Mouse (Mus musculus) forebrain, embryonic 11.5 days (tissue): ENCODE results near the gene Fam102a. TPM values are rescaled to one million over a fixed set of nuclear protein-coding genes. Genes with fewer than 3 reads are reported as not detected.

Experiments used
- ATAC-seq: fragments of 200-750 bp; cut with Nextera tagmentation; replicated peaks from 2 replicates; pipeline ENCODE4 v1.8.0; 2017; ENCODE audit warnings: moderate TSS enrichment; ENCODE audit not compliant: low FRiP score
- DNase-seq: peaks from one replicate; pipeline ENCODE4 v3.0.0-alpha.2; 2017; ENCODE audit warnings: low spot score
- H3K27ac ChIP-seq: fragments of 300-500 bp; sonication (generic); 2 replicates; pipeline ENCODE4 v1.5.1; 2014; ENCODE audit warnings: low read depth, low read length
- H3K27me3 ChIP-seq: fragments of 300-500 bp; sonication (generic); 2 replicates; pipeline ENCODE4 v1.6.1; 2014; ENCODE audit warnings: mild to moderate bottlenecking, low read length, mixed read lengths; ENCODE audit not compliant: control insufficient read depth, insufficient read depth
- H3K36me3 ChIP-seq: fragments of 300-500 bp; sonication (generic); 2 replicates; pipeline ENCODE4 v1.6.1; 2014; ENCODE audit warnings: mild to moderate bottlenecking, low read length, moderate library complexity, mixed read lengths; ENCODE audit not compliant: control insufficient read depth, insufficient read depth
- H3K4me1 ChIP-seq: fragments of 300-500 bp; sonication (generic); replicated peaks from 2 replicates; pipeline ENCODE4 v1.6.1; 2014; ENCODE audit warnings: low read length, mixed read lengths; ENCODE audit not compliant: control insufficient read depth, insufficient read depth
- H3K4me2 ChIP-seq: fragments of 300-500 bp; sonication (generic); 2 replicates; pipeline ENCODE4 v1.6.1; 2014; ENCODE audit warnings: low read depth, mild to moderate bottlenecking, low read length, moderate library complexity, mixed read lengths; ENCODE audit not compliant: severe bottlenecking
- H3K4me3 ChIP-seq: fragments of 300-500 bp; sonication (generic); 2 replicates; pipeline ENCODE4 v1.5.1; 2014; ENCODE audit warnings: low read depth, low read length
- H3K9ac ChIP-seq: fragments of 300-500 bp; sonication (generic); 2 replicates; pipeline ENCODE4 v1.6.1; 2014; ENCODE audit warnings: low read length
- H3K9me3 ChIP-seq: fragments of 300-500 bp; sonication (generic); 2 replicates; pipeline ENCODE4 v1.6.1; 2016; ENCODE audit warnings: low read length, mixed read lengths; ENCODE audit not compliant: control insufficient read depth
- WGBS: fragments of 180-500 bp; shearing (Covaris S2); extraction: QIAGEN DNeasy Blood & Tissue Kit; methylation state at CpG from one replicate; pipeline ENCODE4 v1.1.7; 2014; 5-methylcytosine and 5-hydroxymethylcytosine counted together
- polyA plus RNA-seq: library from polyadenylated mRNA; unstranded; fragments of >200 nt; fragmentation: Nextera tagmentation; extraction: Ambion mirVana; gene quantifications from 2 replicates; pipeline ENCODE4 v1.2.1, GENCODE M21; 2014

Gene Fam102a
- polyA plus RNA-seq, 1 experiment from 2014 or later: 10.6 TPM

DNA sequence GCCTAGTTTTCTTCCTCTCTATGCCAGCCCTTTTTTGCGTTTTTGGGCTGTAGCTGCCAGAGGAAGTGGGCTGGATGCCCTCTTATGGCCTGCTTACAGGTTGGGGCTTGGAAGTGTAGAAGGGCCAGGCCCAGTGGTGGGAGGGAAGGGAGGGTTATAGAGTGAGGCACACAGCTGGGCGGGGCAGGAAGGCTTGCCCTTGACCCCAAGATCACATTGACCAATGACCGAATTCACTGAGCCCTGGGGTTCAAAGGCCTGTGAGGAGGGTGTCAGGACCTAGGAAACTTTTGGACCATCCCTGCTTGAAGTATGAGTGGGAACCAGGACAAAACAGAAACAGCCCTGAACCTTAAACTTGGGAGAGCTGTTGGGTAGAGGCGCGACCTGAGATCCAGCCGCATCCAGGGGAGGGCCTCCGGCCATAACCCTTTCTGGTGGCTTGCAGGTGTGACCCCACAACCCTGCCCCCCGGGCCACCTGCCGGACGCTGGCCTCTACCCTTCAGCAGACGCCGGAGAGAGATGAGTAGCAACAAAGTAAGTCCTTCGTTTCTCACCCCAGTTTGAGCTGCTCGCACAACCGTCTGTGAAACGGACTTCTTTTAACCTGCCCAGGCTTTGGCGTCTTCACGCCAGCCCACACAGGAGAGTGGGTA lies 73.8 kb downstream of the Fam102a start:
- peak overlapping the region; percentile 43; the same call in 1 of the 2 replicates for H3K4me2 ChIP-seq
- DNase-seq: no peak
- H3K9me3 ChIP-seq: no peaks in the 10 kb centered on the region
- WGBS: 38% methylated on average over 18 of the region's 18 CpGs
- H3K36me3 ChIP-seq: no peaks in the 10 kb centered on the region
- no peak overlapping the region for H3K9ac ChIP-seq
- H3K27ac ChIP-seq: no peak overlapping the region
- H3K4me3 ChIP-seq: peak overlapping the region; percentile 16; the same call in 1 of the 2 replicates
- no peak for ATAC-seq
- peaks cover 10% of the 10 kb centered on the region; the same call in 1 of the 2 replicates for H3K4me1 ChIP-seq
- H3K27me3 ChIP-seq: peaks cover 2% of the 10 kb centered on the region; the same call in 1 of the 2 replicates

DNA sequence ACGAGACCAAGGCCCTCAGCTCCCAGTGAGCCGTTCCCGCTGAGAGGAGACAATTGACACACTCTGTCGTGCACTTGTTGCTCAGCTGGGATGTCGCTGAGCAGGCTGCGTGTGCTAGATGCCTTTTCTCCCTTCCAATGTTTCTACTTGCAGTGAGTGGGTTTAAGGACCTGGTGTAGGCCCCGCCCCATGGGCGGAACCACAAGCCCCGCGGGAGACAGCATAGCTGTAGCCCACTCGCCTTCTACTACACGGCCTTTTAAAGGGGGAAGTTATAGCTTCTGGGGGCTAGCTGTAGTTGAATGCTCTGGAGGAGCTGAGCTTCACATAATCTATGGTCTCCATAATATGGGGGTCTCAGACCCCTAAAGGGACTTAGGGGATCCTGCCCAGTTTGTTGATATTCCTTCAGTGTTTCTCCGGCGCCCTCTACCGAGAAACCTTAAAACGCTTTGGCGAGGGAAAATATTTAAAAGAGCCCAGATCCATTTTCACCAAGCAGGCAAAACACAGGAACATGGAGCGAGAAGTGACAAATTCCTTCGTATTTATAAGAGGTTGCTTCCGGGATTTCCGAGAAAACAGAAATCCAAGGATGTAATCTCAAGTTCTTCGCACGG lies 75.6 kb downstream of the Fam102a start:
- Histone ChIP-seq H3K4me3 (peak overlapping the region; percentile 28), H3K36me3 (no peaks in the 10 kb centered on the region), H3K9me3 (no peaks in the 10 kb centered on the region), H3K27me3 (peaks cover 2% of the 10 kb centered on the region; the same call in 1 of the 2 replicates), H3K27ac (no peak overlapping the region), H3K4me1 (peaks cover 10% of the 10 kb centered on the region; the same call in 1 of the 2 replicates), H3K9ac (0 out of 2 replicates have a peak overlapping the region, but pooled peaks have one; percentile 4), H3K4me2 (peak overlapping the region; percentile 58)
- ATAC-seq (no peak), DNase-seq (peak; percentile 72)
- 18% methylated on average over 23 of the region's 23 CpGs for WGBS

DNA sequence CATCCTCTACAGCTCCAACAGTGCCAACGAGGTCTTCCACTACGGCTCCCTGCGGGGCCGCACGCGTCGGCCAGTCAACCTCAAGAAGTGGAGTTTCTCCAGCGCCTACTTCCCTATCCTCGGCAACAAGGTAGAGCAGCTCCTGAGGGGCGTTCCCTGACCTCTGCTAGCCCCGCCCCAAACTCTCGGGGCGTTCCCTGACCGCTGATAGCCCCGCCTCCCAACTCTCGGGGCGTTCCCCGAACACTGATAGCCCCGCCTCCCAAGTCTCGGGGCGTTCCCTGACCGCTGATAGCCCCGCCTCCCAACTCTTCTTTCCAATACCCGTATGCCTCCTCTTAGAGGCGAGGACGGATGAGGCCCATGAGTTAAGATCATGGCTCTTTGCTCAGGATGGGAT lies 77.1 kb downstream of the Fam102a start:
- Histone ChIP-seq H3K4me1 (peaks cover 9% of the 10 kb centered on the region; the same call in 1 of the 2 replicates), H3K27ac (no peak overlapping the region), H3K27me3 (peaks cover 2% of the 10 kb centered on the region; the same call in 1 of the 2 replicates), H3K4me2 (no peak overlapping the region), H3K36me3 (no peaks in the 10 kb centered on the region), H3K9me3 (no peaks in the 10 kb centered on the region), H3K9ac (no peak overlapping the region), H3K4me3 (no peak overlapping the region)
- ATAC-seq (no peak), DNase-seq (no peak)
- WGBS: 67% methylated on average over 26 of the region's 26 CpGs

DNA sequence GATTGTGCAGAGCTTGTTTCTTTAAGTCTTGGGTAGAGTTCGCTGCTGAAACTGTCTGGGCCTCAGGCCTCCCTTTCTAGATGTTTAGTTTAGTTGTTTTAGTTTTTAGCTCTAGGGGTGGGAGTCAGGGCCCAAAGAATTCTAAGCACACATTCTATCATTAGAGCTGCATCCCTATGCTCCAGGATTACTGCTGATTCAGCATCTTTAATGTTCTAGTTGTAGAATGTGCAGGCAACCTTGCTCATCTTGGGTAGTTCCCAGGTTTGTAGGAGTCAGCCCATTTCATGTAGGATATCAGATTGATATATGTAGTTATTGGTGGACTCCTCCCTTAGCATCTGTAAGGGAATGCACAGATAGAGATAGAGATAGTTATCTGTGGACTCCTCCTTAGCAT lies 82.0 kb downstream of the Fam102a start:
- Histone ChIP-seq H3K9ac (no peak overlapping the region), H3K36me3 (no peaks in the 10 kb centered on the region; the same call in 1 of the 2 replicates), H3K27ac (no peak overlapping the region), H3K9me3 (no peaks in the 10 kb centered on the region), H3K4me2 (no peak overlapping the region), H3K27me3 (no peaks in the 10 kb centered on the region), H3K4me3 (no peak overlapping the region), H3K4me1 (0 out of 2 replicates have a peak, but pooled peaks cover 5% of the 10 kb centered on the region)
- WGBS: 91% methylated on average over 1 of the region's 1 CpGs
- ATAC-seq (no peak), DNase-seq (no peak)

DNA sequence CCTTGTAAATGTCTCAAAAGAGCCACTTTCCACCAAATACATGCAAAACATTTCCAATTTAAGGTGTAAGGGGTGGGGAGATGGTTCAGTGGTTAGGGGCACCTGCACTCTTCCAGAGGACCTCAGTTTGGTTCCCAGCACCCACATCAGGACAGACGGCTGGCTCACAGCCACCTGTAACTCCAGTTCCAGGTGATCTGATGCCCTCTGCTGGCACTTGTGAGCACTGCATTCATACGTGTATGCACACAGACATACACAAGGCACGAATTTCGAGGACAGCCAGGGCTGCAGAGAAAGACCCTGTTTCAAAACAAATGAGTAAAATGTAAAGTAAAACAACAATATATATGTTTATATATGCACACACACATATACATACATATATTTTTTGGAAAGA lies 82.5 kb downstream of the Fam102a start:
- no peaks in the 10 kb centered on the region for H3K9me3 ChIP-seq
- 0 out of 2 replicates have a peak, but pooled peaks cover 5% of the 10 kb centered on the region for H3K4me1 ChIP-seq
- WGBS: 94% methylated on average over 4 of the region's 4 CpGs
- no peak overlapping the region for H3K4me2 ChIP-seq
- H3K4me3 ChIP-seq: no peak overlapping the region
- H3K27ac ChIP-seq: no peak overlapping the region
- H3K27me3 ChIP-seq: no peaks in the 10 kb centered on the region
- no peak for DNase-seq
- no peak overlapping the region for H3K9ac ChIP-seq
- no peak for ATAC-seq
- no peaks in the 10 kb centered on the region; the same call in 1 of the 2 replicates for H3K36me3 ChIP-seq

DNA sequence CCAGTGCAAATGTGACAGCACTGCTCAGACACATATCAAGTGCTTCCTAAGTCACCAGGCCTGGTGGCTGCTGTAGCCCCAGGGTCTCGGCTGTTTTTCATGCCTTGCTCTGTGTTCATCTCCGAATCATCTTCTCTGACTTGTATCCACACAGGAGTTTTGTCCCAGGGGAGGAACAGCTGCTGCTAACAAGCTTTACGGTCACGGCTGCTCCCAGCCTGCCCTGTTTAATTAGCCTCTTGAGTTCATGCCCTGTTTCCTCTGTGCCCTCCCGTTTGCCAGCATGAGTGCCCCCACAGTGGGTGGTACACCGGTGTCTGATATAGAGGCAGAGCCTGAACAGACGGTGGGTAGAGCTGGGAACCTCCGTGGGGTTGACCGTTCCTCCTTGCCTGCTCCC lies 82.9 kb downstream of the Fam102a start:
- 79% methylated on average over 9 of the region's 9 CpGs for WGBS
- H3K4me2 ChIP-seq: no peak overlapping the region
- no peak overlapping the region for H3K4me3 ChIP-seq
- 0 out of 2 replicates have a peak, but pooled peaks cover 5% of the 10 kb centered on the region for H3K4me1 ChIP-seq
- ATAC-seq: no peak
- no peak for DNase-seq
- H3K27ac ChIP-seq: no peak overlapping the region
- no peaks in the 10 kb centered on the region for H3K27me3 ChIP-seq
- H3K9me3 ChIP-seq: no peaks in the 10 kb centered on the region
- H3K9ac ChIP-seq: no peak overlapping the region
- H3K36me3 ChIP-seq: no peaks in the 10 kb centered on the region; the same call in 1 of the 2 replicates

Other genes with a start within 250 kb of the Fam102a start
- 22.4 and 22.6 TPM in 2 replicates for gene Golga2, start 247.9 kb upstream of the Fam102a start, polyA plus RNA-seq
- 345 and 373 TPM in 2 replicates for gene Swi5, start 247.3 kb upstream of the Fam102a start, polyA plus RNA-seq
- gene Ciz1, start 183.0 kb upstream of the Fam102a start, polyA plus RNA-seq: 62.6 and 69.0 TPM in 2 replicates
- gene Dnm1, start 182.0 kb upstream of the Fam102a start, polyA plus RNA-seq: 12.4 and 12.8 TPM in 2 replicates
- 37.7 and 45.4 TPM in 2 replicates for gene 1110008P14Rik, start 153.4 kb upstream of the Fam102a start, polyA plus RNA-seq
- gene Lcn2, start 147.1 kb upstream of the Fam102a start, polyA plus RNA-seq: 0.28 TPM in 1 of 2 replicates, not detected in the other
- gene Ptges2, start 139.4 kb upstream of the Fam102a start, polyA plus RNA-seq: 28.0 and 29.4 TPM in 2 replicates
- gene Naif1, start 84.9 kb upstream of the Fam102a start, polyA plus RNA-seq: 6.6 and 7.1 TPM in 2 replicates
- gene Slc25a25, start 83.9 kb upstream of the Fam102a start, polyA plus RNA-seq: 25.9 and 26.6 TPM in 2 replicates
- gene Dpm2, start 35.5 kb downstream of the Fam102a start, polyA plus RNA-seq: 98.9 and 102 TPM in 2 replicates
- 1.8 and 2.3 TPM in 2 replicates for gene Pip5kl1, start 39.5 kb downstream of the Fam102a start, polyA plus RNA-seq
- 0.35 TPM in 1 of 2 replicates, not detected in the other for gene 9430097D07Rik, start 40.4 kb downstream of the Fam102a start, polyA plus RNA-seq
- gene St6galnac4, start 51.8 kb downstream of the Fam102a start, polyA plus RNA-seq: 15.4 and 16.7 TPM in 2 replicates
- gene St6galnac6, start 64.4 kb downstream of the Fam102a start, polyA plus RNA-seq: 4.7 and 5.1 TPM in 2 replicates
- gene Ak1, start 86.4 kb downstream of the Fam102a start, polyA plus RNA-seq: 18.9 and 20.6 TPM in 2 replicates
- gene Eng, start 111.3 kb downstream of the Fam102a start, polyA plus RNA-seq: 25.5 and 25.9 TPM in 2 replicates
- gene Fpgs, start 168.8 kb downstream of the Fam102a start, polyA plus RNA-seq: 21.9 and 22.3 TPM in 2 replicates
- 79.2 and 95.7 TPM in 2 replicates for gene Cdk9, start 177.7 kb downstream of the Fam102a start, polyA plus RNA-seq
- 33.2 and 33.7 TPM in 2 replicates for gene Sh2d3c, start 185.7 kb downstream of the Fam102a start, polyA plus RNA-seq
- 2.1 and 2.3 TPM in 2 replicates for gene 6330409D20Rik, start 205.7 kb downstream of the Fam102a start, polyA plus RNA-seq
- 56.8 and 68.3 TPM in 2 replicates for gene Tor2a, start 221.9 kb downstream of the Fam102a start, polyA plus RNA-seq
- gene Ttc16, start 240.3 kb downstream of the Fam102a start, polyA plus RNA-seq: 0.80 and 0.84 TPM in 2 replicates
- gene Ptrh1, start 240.5 kb downstream of the Fam102a start, polyA plus RNA-seq: 3.3 and 4.6 TPM in 2 replicates
- 0.33 and 0.87 TPM in 2 replicates for gene Cfap157, start 249.1 kb downstream of the Fam102a start, polyA plus RNA-seq